Mouse (Mus musculus) limb, embryonic 12.5 days (tissue): Measurements from ENCODE around the gene Rdh16f1. TPM values are rescaled to one million over a fixed set of nuclear protein-coding genes. Genes with fewer than 3 reads are reported as not detected.
"Not testable (repeated sequence)": the region's sequence is repeated elsewhere in the genome, so short reads cannot be mapped to it uniquely, and the experiment has no call there.

Experiments used
- ATAC-seq: fragments of 200-750 bp; cut with Nextera tagmentation; 2 replicates; pipeline ENCODE4 v1.8.0; 2017; ENCODE audit warnings: low read depth, moderate TSS enrichment; ENCODE audit not compliant: insufficient number of reproducible peaks, insufficient read depth, low FRiP score, low TSS enrichment
- H3K27ac ChIP-seq: fragments of 300-500 bp; sonication (generic); 2 replicates; pipeline ENCODE4 v1.5.1; 2016; ENCODE audit warnings: mild to moderate bottlenecking, moderate library complexity
- H3K27me3 ChIP-seq: fragments of 300-500 bp; sonication (generic); 2 replicates; pipeline ENCODE4 v1.6.1; 2016; ENCODE audit warnings: mild to moderate bottlenecking, moderate library complexity
- H3K36me3 ChIP-seq: fragments of 300-500 bp; sonication (generic); 2 replicates; pipeline ENCODE4 v1.6.1; 2016; ENCODE audit warnings: mild to moderate bottlenecking, moderate library complexity
- H3K4me1 ChIP-seq: fragments of 300-500 bp; sonication (generic); replicated peaks from 2 replicates; pipeline ENCODE4 v1.6.1; 2016
- H3K4me2 ChIP-seq: fragments of 300-500 bp; sonication (generic); 2 replicates; pipeline ENCODE4 v1.6.1; 2016; ENCODE audit warnings: mild to moderate bottlenecking, moderate library complexity
- H3K4me3 ChIP-seq: fragments of 300-500 bp; sonication (generic); replicated peaks from 2 replicates; pipeline ENCODE4 v1.5.1; 2016; ENCODE audit warnings: mild to moderate bottlenecking
- H3K9ac ChIP-seq: fragments of 300-500 bp; sonication (generic); replicated peaks from 2 replicates; pipeline ENCODE4 v1.6.1; 2016; ENCODE audit warnings: mild to moderate bottlenecking, moderate library complexity
- H3K9me3 ChIP-seq: fragments of 300-500 bp; sonication (generic); 2 replicates; pipeline ENCODE4 v1.6.1; 2016; ENCODE audit warnings: mild to moderate bottlenecking, moderate library complexity
- WGBS: fragments of 180-500 bp; shearing (Covaris S2); methylation state at CpG from one replicate; pipeline ENCODE4 v1.1.7; 2016; 5-methylcytosine and 5-hydroxymethylcytosine counted together
- polyA plus RNA-seq: library from polyadenylated mRNA; unstranded; fragments of >200 nt; fragmentation: Nextera tagmentation; extraction: Ambion mirVana; gene quantifications from 2 replicates; pipeline ENCODE4 v1.2.1, GENCODE M21; 2016

The Rdh16f1 gene
- polyA plus RNA-seq, 1 experiment from 2014 or later: 0.16 TPM

DNA sequence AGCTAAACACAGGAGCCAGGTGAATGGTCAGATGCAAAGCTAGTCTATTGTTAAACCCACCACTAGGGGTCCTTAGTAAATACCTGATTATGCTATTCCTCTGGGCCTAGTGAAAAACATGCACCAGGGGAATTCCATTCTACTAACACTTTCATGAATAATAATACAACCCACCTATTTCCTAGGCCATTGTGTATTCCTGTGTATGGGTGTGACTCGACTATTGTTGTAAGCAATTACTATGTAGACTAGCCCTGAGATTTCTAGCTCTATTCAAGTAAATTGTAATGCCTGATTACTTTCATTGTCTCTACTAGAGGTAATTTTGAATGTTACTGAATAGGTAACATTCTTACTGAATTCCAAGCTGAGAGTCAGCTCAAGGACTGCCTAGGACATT is 25.8 kb downstream of the Rdh16f1 start:
- 89% methylated on average over 1 of the region's 1 CpGs for WGBS

DNA sequence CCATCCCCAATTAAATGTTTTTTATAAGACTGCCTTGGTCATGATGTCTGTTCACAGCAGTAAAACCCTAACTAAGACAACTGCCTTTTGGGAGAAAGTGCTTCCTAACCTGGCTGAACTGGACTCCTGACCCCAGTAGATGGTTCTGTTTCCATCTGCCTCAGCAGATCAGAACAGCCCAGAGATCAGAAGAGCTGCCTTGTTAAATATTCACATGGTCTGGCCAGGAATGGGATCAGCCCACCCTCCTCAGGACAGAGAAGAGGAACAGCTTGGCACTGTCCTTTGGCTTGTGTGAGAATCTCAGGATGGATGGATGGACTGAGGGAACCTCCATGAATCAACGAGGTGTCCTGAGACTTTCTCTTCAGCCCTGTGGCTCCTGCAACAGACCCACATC is 39.7 kb downstream of the Rdh16f1 start:
- H3K4me3 ChIP-seq: no peak overlapping the region
- H3K36me3 ChIP-seq: no peaks in the 10 kb centered on the region
- H3K9me3 ChIP-seq: peaks cover 4% of the 10 kb centered on the region; the same call in 1 of the 2 replicates
- 77% methylated on average over 1 of the region's 1 CpGs for WGBS
- H3K9ac ChIP-seq: no peak overlapping the region
- no peak for ATAC-seq
- H3K4me2 ChIP-seq: no peak overlapping the region
- no peaks in the 10 kb centered on the region for H3K4me1 ChIP-seq
- H3K27me3 ChIP-seq: no peaks in the 10 kb centered on the region
- no peak overlapping the region for H3K27ac ChIP-seq

More for the DNA sequence above, 25.8 kb downstream of the Rdh16f1 start:
- not testable (repeated sequence) for H3K4me1 ChIP-seq, H3K27ac ChIP-seq, H3K9me3 ChIP-seq, H3K4me3 ChIP-seq, H3K36me3 ChIP-seq, H3K4me2 ChIP-seq, H3K27me3 ChIP-seq, H3K9ac ChIP-seq, ATAC-seq

DNA sequence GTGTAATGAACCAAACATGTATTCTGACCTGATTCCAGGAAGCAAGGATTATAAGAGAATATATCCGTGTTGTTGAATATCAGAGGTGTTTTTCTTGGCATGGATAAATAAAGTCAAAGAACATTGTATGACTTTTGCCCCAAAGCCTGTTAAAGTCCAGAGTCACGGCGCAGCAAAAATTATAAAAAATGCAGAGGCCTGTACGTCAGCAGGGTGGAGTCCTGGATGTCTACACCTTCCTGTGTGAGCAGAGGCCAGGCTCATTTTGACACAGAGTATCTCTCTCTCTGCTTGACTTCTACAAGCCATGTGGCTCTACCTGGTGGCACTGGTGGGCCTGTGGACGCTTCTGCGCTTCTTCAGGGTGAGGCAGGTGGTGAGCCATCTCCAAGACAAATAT is 41.3 kb downstream of the Rdh16f1 start, which contains the start of gene Rdh16:
Gene Rdh16, plus strand, starts transcription at position 262 of the 400 bp plus-strand sequence.
- Histone ChIP-seq H3K4me3 (no peak within 1 kb of the TSS), H3K27ac (no peak within 1 kb of the TSS), H3K9me3 (peaks cover 4% of the 10 kb centered on the region; the same call in 1 of the 2 replicates), H3K4me1 (no peaks in the 10 kb centered on the region), H3K9ac (no peak within 1 kb of the TSS), H3K27me3 (no peaks in the 10 kb centered on the region), H3K36me3 (no peaks in the 10 kb centered on the region), H3K4me2 (no peak within 1 kb of the TSS)
- no peak for ATAC-seq
- 87% methylated on average over 6 of the region's 6 CpGs for WGBS

DNA sequence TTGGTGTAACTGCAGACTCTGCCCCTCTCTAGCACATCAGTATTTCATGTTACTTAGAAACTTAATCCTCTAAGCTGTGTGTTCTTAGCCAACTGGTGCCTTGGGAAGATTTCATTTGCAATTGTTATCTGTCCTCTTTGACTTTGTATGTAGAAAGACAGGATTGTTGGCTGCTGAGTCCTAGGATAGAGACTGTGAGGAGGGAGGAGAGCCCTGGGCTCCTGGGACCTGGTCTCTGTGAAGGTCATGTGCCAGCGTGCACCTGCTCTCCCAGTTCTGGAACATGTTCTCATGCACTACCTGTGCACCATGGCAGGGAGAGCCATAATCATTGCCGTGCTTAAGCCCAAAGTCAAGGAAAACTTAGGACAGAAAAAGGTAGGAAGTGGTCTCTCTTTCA is 42.0 kb downstream of the Rdh16f1 start:
- 79% methylated on average over 2 of the region's 2 CpGs for WGBS
- Histone ChIP-seq H3K9me3 (peaks cover 3% of the 10 kb centered on the region; the same call in 1 of the 2 replicates), H3K4me3 (no peak overlapping the region), H3K27me3 (no peaks in the 10 kb centered on the region), H3K4me2 (no peak overlapping the region), H3K27ac (no peak overlapping the region), H3K9ac (no peak overlapping the region), H3K4me1 (no peaks in the 10 kb centered on the region), H3K36me3 (no peaks in the 10 kb centered on the region)
- ATAC-seq: no peak

DNA sequence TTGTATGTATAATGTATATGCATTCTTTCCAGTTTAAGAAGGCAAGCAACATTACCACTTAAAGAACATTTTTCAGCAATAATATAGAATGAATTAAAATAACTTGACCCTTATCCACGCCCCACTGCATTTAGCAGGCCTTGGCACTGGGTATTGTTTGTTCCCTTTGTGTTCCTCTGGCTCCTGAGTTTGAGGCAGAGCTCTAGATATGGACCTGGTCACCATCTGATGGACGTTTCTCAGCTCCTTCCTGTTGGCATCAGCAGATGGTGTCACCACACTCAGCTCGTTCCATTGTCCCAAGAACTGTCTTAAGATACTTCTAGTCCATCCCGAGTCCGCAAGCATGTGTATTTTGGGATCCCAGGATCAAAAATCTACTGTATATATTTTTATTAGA is 42.6 kb downstream of the Rdh16f1 start:
- Histone ChIP-seq H3K9me3 (no peaks in the 10 kb centered on the region), H3K36me3 (no peaks in the 10 kb centered on the region), H3K4me3 (no peak overlapping the region), H3K4me2 (no peak overlapping the region), H3K27me3 (no peaks in the 10 kb centered on the region), H3K9ac (no peak overlapping the region), H3K27ac (no peak overlapping the region), H3K4me1 (no peaks in the 10 kb centered on the region)
- 83% methylated on average over 5 of the region's 5 CpGs for WGBS
- no peak for ATAC-seq

DNA sequence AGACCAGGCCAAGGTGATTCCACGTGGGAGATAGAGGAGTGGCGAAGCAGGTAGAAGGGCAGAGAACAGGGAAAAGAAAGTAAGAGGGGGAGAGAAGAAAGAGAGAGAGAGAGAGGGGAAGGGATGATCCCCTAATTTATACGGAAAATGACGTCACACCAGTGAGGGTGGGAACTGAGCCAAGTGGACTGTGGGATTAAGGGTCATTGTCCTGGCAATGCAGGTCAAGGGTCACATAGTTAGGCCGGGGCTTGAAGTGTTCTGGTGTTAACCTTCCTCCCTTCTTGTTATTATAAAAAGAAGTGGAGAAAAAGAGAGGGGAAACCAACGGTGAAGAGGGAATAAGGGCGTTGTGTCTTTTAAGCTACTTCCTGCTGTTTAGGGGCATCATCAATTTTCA is 44.8 kb downstream of the Rdh16f1 start:
- Histone ChIP-seq H3K27me3 (no peaks in the 10 kb centered on the region), H3K4me3 (no peak overlapping the region), H3K4me1 (no peaks in the 10 kb centered on the region), H3K27ac (no peak overlapping the region), H3K4me2 (no peak overlapping the region), H3K9me3 (no peaks in the 10 kb centered on the region), H3K36me3 (no peaks in the 10 kb centered on the region), H3K9ac (no peak overlapping the region)
- no peak for ATAC-seq
- WGBS: 74% methylated on average over 7 of the region's 7 CpGs

DNA sequence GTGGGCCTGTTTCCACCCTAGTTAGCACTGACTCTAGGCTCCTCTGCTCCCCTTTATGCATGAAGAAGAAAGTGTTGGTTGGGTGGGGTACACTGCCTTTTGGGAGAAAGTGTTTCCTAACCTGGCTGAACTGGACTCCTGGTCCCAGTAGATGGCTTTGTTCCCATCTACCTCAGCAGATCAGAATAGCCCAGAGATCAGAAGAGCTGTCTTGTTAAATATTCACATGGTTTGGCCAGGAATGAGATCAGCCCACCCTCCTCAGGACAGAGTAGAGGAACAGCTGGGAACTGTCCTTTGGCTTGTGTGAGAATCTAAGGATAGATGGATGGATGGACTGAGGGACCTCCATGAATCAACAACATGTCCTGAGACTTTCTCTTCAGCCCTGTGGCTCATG is 56.3 kb downstream of the Rdh16f1 start:
- Histone ChIP-seq H3K4me3 (no peak overlapping the region), H3K9me3 (peaks cover 11% of the 10 kb centered on the region; the same call in 1 of the 2 replicates), H3K4me2 (no peak overlapping the region), H3K4me1 (no peaks in the 10 kb centered on the region), H3K27ac (no peak overlapping the region), H3K36me3 (no peaks in the 10 kb centered on the region), H3K9ac (no peak overlapping the region), H3K27me3 (no peaks in the 10 kb centered on the region)
- ATAC-seq: no peak

DNA sequence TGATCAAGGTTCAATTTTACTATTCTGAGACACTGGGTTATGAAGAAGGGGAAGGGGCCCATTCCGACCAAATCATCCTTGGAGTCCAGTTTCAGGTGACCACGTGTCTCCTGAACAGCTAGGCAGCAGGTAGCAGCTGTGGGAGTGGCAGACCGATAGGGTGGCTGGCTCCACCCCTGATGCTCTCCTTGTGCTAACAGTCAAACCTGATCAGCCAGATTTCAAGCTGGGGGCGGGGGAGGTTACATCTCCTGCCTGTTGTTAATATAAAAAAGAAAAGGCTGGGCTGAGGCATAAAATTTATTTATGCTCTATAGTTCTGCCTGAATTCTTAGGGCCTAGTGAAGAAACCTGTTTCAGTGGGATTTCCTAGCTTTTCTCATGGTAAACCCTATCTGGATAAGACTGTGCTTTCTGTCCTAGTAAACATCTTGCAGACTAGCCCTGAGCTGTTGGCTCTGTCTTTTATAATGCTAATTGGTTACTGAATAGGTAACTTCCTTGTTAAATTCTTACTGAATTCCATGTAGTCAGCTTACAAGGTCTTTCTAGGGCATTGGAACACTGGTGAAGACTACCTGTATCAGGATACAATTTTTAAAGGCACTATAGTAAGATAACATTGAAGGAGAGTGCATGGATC is 57.8 kb downstream of the Rdh16f1 start:
- not testable (repeated sequence) for H3K4me2 ChIP-seq, H3K36me3 ChIP-seq, ATAC-seq, H3K4me1 ChIP-seq, H3K4me3 ChIP-seq, H3K27ac ChIP-seq, H3K9ac ChIP-seq, H3K27me3 ChIP-seq
- 71% methylated on average over 4 of the region's 4 CpGs for WGBS
- H3K9me3 ChIP-seq: peaks cover 12% of the 10 kb centered on the region; the same call in 1 of the 2 replicates

DNA sequence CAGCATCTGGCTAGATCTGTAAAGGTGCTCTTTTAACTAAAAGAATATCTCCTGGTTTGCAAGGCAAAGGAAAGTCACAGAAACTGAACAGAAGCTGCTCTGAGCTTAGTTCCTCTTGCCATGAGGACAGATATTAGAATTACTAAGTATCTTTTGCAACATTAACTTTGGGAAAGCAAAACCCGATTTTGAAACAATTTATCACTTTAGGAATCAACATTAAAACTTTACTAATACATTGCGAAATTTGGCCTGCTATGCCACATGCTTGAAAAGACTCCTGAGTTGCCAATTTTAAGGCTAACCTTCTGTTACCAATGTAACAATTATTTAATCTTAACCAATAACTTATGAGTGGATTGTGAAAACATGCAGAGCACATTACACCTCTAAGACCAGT is 62.2 kb downstream of the Rdh16f1 start:
- ATAC-seq, H3K9ac ChIP-seq, H3K4me1 ChIP-seq, H3K27ac ChIP-seq, H3K36me3 ChIP-seq, H3K27me3 ChIP-seq, H3K4me2 ChIP-seq, H3K4me3 ChIP-seq: not testable (repeated sequence)
- H3K9me3 ChIP-seq: peaks cover 12% of the 10 kb centered on the region; the same call in 1 of the 2 replicates
- 89% methylated on average over 2 of the region's 2 CpGs for whole genome bisulfite sequencing

DNA sequence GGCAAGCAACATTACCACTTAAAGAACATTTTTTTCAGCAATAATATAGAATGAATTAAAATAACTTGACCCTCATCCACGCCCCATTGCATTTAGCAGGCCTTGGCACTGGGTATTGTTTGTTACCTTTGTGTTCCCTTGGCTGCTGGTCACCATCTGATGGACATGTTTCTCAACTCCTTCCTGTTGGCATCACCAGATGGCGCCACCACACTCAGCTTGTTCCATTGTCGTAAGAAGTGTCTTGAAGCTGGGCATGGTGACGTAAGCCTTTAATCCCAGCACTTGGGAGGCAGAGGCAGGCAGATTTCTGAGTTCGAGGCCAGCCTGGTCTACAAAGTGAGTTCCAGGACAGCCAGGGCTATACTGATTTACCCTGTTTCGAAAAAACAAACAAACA is 65.8 kb downstream of the Rdh16f1 start:
- H3K4me2 ChIP-seq: no peak overlapping the region
- 80% methylated on average over 6 of the region's 6 CpGs for WGBS
- no peak overlapping the region for H3K4me3 ChIP-seq
- no peaks in the 10 kb centered on the region; the same call in 1 of the 2 replicates for H3K27me3 ChIP-seq
- no peaks in the 10 kb centered on the region for H3K36me3 ChIP-seq
- H3K9me3 ChIP-seq: peaks cover 4% of the 10 kb centered on the region; the same call in 1 of the 2 replicates
- no peaks in the 10 kb centered on the region for H3K4me1 ChIP-seq
- H3K27ac ChIP-seq: no peak overlapping the region
- no peak for ATAC-seq
- H3K9ac ChIP-seq: no peak overlapping the region

DNA sequence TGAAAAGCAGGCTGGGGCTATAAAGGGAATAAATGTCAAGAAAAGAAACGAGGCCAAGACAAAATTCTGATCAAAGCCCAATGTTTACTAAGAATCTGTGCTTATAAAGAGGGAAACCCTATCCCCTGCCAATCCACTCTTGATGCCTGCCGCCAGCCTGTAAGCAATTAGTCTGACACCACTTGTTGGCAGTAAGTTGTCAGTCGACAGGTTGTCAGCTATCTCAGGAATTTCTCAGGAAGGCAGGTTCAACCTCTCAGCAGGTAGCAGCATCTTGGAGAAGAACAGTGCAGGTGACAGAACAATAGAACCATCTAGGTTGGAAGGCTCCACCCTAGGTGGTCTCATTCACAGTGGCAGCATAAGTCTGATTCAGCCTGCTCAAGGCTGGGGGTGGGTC is 69.5 kb downstream of the Rdh16f1 start:
- Histone ChIP-seq H3K27ac (no peak overlapping the region), H3K27me3 (no peaks in the 10 kb centered on the region; the same call in 1 of the 2 replicates), H3K9me3 (no peaks in the 10 kb centered on the region), H3K9ac (no peak overlapping the region), H3K4me3 (no peak overlapping the region), H3K4me2 (no peak overlapping the region), H3K36me3 (no peaks in the 10 kb centered on the region), H3K4me1 (no peaks in the 10 kb centered on the region)
- 67% methylated on average over 3 of the region's 3 CpGs for WGBS
- no peak for ATAC-seq

DNA sequence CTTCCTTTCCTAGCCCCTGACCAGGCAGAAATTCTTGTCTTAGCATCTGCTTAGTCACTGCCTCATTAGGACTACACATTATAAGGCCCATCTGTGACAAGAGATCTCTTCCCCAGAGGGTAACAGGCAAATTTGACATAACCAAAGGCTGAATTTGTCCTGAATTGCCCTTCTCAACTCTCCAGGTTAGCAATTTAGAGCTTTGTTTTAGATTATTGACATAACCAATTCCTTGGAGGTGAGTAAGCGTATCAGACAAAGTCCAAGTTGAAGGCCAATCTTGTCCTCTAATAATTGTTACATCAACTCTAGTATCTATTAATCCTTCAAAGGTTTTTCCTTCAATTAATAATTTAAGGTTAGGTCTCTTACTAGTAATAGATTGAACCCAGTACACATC is 74.6 kb downstream of the Rdh16f1 start:
- WGBS: 98% methylated on average over 1 of the region's 1 CpGs
- not testable (repeated sequence) for H3K27me3 ChIP-seq, H3K9me3 ChIP-seq, H3K4me3 ChIP-seq, H3K9ac ChIP-seq, H3K36me3 ChIP-seq, ATAC-seq, H3K27ac ChIP-seq, H3K4me1 ChIP-seq, H3K4me2 ChIP-seq
